Mouse (Mus musculus) C2C12 (cell line): ENCODE results near the gene Hsd17b11. TPM values are rescaled to one million over a fixed set of nuclear protein-coding genes. Genes with fewer than 3 reads are reported as not detected.
"Not testable (repeated sequence)": the region's sequence is repeated elsewhere in the genome, so short reads cannot be mapped to it uniquely, and the experiment has no call there.

Experiments
- H3K27me3 ChIP-seq: one replicate; pipeline ENCODE4 v1.6.1; 2011; ENCODE audit not compliant: control insufficient read depth, insufficient read depth, insufficient read length
- H3K36me3 ChIP-seq: one replicate; pipeline ENCODE4 v1.6.1; 2011; ENCODE audit not compliant: control insufficient read depth, insufficient read depth
- H3K4me3 ChIP-seq: one replicate; pipeline ENCODE4 v1.5.1; 2011; ENCODE audit warnings: mild to moderate bottlenecking, control low read depth; ENCODE audit not compliant: poor library complexity, insufficient read depth, severe bottlenecking
- H3K79me2 ChIP-seq: one replicate; pipeline ENCODE4 v1.6.1; 2011; ENCODE audit not compliant: control insufficient read depth, insufficient read depth
- H3K79me3 ChIP-seq: one replicate; pipeline ENCODE4 v1.6.1; 2011; ENCODE audit warnings: low read depth, control low read depth
- H3ac ChIP-seq: one replicate; pipeline ENCODE3; 2011; ENCODE audit warnings: low read depth; ENCODE audit not compliant: control insufficient read depth, insufficient read length
- CEBPB ChIP-seq: IDR thresholded peaks from one replicate; pipeline ENCODE4 v1.6.1; 2011; ENCODE audit warnings: low read depth, mild to moderate bottlenecking, control low read depth, moderate library complexity
- CTCF ChIP-seq: IDR thresholded peaks from one replicate; pipeline ENCODE4 v1.5.1; 2011; ENCODE audit not compliant: control insufficient read depth, insufficient read depth, insufficient read length
- FOSL1 ChIP-seq: IDR thresholded peaks from one replicate; pipeline ENCODE4 v1.8.0; 2011; ENCODE audit warnings: mild to moderate bottlenecking, low read length; ENCODE audit not compliant: poor library complexity, insufficient read depth, severe bottlenecking
- MAX ChIP-seq: IDR thresholded peaks from one replicate; pipeline ENCODE4 v1.6.1; 2011; ENCODE audit warnings: mild to moderate bottlenecking, control low read depth
- MYOD1 ChIP-seq: IDR thresholded peaks from one replicate; pipeline ENCODE4 v1.6.1; 2011; ENCODE audit warnings: low read depth; ENCODE audit not compliant: control insufficient read depth, insufficient read length
- MYOG ChIP-seq: IDR thresholded peaks from one replicate; pipeline ENCODE4 v1.6.1; 2011; ENCODE audit not compliant: control insufficient read depth, insufficient read length; ENCODE audit errors: extremely low read depth
- USF1 ChIP-seq: IDR thresholded peaks from one replicate; pipeline ENCODE4 v1.6.1; 2011; ENCODE audit warnings: low read depth, mild to moderate bottlenecking, control low read depth, moderate library complexity
- polyA plus RNA-seq: library from polyadenylated mRNA; unstranded; fragments of >200 nt; fragmentation: generic; extraction: Trizol; gene quantifications from one replicate; pipeline ENCODE4 v1.2.1, GENCODE M21; 2012; ENCODE audit warnings: missing spikeins

The Hsd17b11 gene
- polyA plus RNA-seq, 1 experiment = 7.4 TPM

GRCm38 (mm10) chr5:103971051-103971450, 50.7 kb downstream of the Hsd17b11 start:
- H3K4me3 ChIP-seq = no peak overlapping the region
- H3K27me3 ChIP-seq = peaks cover 30% of the 10 kb centered on the region
- TF ChIP-seq CEBPB = no peak
- TF ChIP-seq FOSL1 = no peak
- no peak for TF ChIP-seq MYOG
- no peak for TF ChIP-seq MAX
- TF ChIP-seq MYOD1 = no peak
- no peak for TF ChIP-seq USF1
- TF ChIP-seq CTCF = no peak
- H3K36me3 ChIP-seq = no peaks in the 10 kb centered on the region
- H3K79me3 ChIP-seq = no peaks in the 10 kb centered on the region
- H3K79me2 ChIP-seq = no peaks in the 10 kb centered on the region
- H3ac ChIP-seq = no peak overlapping the region

GRCm38 (mm10) chr5:103962935-103963429, 58.7 kb downstream of the Hsd17b11 start:
- no peak for TF ChIP-seq MYOG
- no peak for TF ChIP-seq CEBPB
- TF ChIP-seq USF1 = no peak
- no peak for TF ChIP-seq CTCF
- no peak for TF ChIP-seq FOSL1
- no peak for TF ChIP-seq MAX
- no peak for TF ChIP-seq MYOD1
- Histone ChIP-seq H3ac (no peak overlapping the region), H3K36me3 (no peaks in the 10 kb centered on the region), H3K79me2 (no peaks in the 10 kb centered on the region), H3K27me3 (peaks cover 15% of the 10 kb centered on the region), H3K79me3 (no peaks in the 10 kb centered on the region), H3K4me3 (no peak overlapping the region)

GRCm38 (mm10) chr5:103954638-103955037, 67.1 kb downstream of the Hsd17b11 start:
- no peaks in the 10 kb centered on the region for H3K27me3 ChIP-seq
- H3K4me3 ChIP-seq = no peak overlapping the region
- H3K79me2 ChIP-seq = no peaks in the 10 kb centered on the region
- no peaks in the 10 kb centered on the region for H3K36me3 ChIP-seq
- no peaks in the 10 kb centered on the region for H3K79me3 ChIP-seq
- no peak overlapping the region for H3ac ChIP-seq
- no peak for TF ChIP-seq CTCF
- TF ChIP-seq MYOD1 = no peak
- TF ChIP-seq MAX = no peak
- TF ChIP-seq CEBPB = no peak
- TF ChIP-seq FOSL1 = no peak
- TF ChIP-seq USF1 = no peak
- no peak for TF ChIP-seq MYOG

- no peaks in the 10 kb centered on the region for H3K27me3 ChIP-seq
- no peak overlapping the region for H3K4me3 ChIP-seq
- no peaks in the 10 kb centered on the region for H3K79me2 ChIP-seq
- H3K79me3 ChIP-seq = no peaks in the 10 kb centered on the region
- no peak overlapping the region for H3ac ChIP-seq
- TF ChIP-seq CTCF (no peak), CEBPB (peak; percentile 15), FOSL1 (peak; percentile 10), MAX (peak; percentile 47)
- no peaks in the 10 kb centered on the region for H3K36me3 ChIP-seq
These were observed 68.3 kb downstream of the Hsd17b11 start for GRCm38 (mm10) chr5:103953135-103954083.

GRCm38 (mm10) chr5:103950138-103950537, 71.6 kb downstream of the Hsd17b11 start:
- H3ac ChIP-seq, H3K36me3 ChIP-seq, H3K79me3 ChIP-seq, H3K79me2 ChIP-seq, H3K27me3 ChIP-seq, H3K4me3 ChIP-seq: not testable (repeated sequence)

GRCm38 (mm10) chr5:103943183-103943582, 78.5 kb downstream of the Hsd17b11 start:
- TF ChIP-seq MYOD1 (no peak), CEBPB (no peak), USF1 (no peak), CTCF (no peak), MYOG (no peak), FOSL1 (no peak), MAX (no peak)
- no peak overlapping the region for H3K4me3 ChIP-seq
- peaks cover 8% of the 10 kb centered on the region for H3K27me3 ChIP-seq
- no peaks in the 10 kb centered on the region for H3K79me3 ChIP-seq
- no peak overlapping the region for H3ac ChIP-seq
- H3K36me3 ChIP-seq = no peaks in the 10 kb centered on the region
- H3K79me2 ChIP-seq = no peaks in the 10 kb centered on the region
